Comparison of ENCODE assay signal across 15 mouse cellular contexts in the genomic region with DNA sequence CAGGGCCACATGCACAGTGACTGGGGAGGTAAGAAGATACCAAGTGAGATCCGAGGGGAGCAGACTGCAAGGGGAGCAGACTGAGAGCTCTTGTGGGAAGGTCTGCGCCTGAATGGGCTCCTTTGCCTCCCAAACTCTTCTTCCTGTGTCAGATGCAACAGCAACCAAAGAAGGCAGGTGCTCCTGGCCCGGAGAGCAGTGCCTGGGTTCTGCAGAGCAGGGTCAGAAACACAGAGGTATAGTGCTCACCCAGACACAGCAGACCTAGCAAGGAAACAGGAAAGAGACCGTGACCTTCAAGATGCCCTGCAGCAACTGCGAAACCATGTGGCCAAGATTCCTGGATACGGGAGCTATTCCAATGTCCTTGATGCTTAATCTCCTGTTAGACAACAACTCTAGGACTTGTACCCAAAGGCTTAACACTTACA.
DNase-seq lines count a peak whose midpoint lies in the region; ATAC-seq and TF ChIP-seq lines count a peak whose summit lies in the region.
"Had no signal": no experiment of that assay in that cellular context is flagged by ENCODE, and none has a peak within 500 bp of the region (broad histone marks: within the 10 kb centered on the region; RNA-seq: fewer than 3 reads in every experiment).

No protein-coding gene starts in this region.

- WGBS in heart, embryonic 16.5 days, result 38% methylated on average over 6 of the region's 6 CpGs
- 49% methylated on average over 6 of the region's 6 CpGs for WGBS in kidney, postnatal 0 days
- 87% methylated on average over 6 of the region's 6 CpGs for WGBS in forebrain, embryonic 12.5 days

- peaks cover 25% of the 10 kb centered on the region for H3K4me1 ChIP-seq in brown adipose tissue, adult 24 weeks (ENCODE audit: control insufficient read depth, insufficient read depth, insufficient read length, low read length)
- H3K4me1 ChIP-seq in heart, embryonic 16.5 days (ENCODE audit: control insufficient read depth, insufficient read depth, low read length), result peaks cover 76% of the 10 kb centered on the region
- peaks cover 35% of the 10 kb centered on the region for H3K4me1 ChIP-seq in kidney, postnatal 0 days (replicated peaks; ENCODE audit: insufficient read depth, low read length)
- H3K4me1 ChIP-seq in forebrain, embryonic 12.5 days, result peaks cover 28% of the 10 kb centered on the region

- H3K27me3 ChIP-seq in heart, embryonic 16.5 days (ENCODE audit: control insufficient read depth, insufficient read depth, low read length), result no peaks in the 10 kb centered on the region
- no peaks in the 10 kb centered on the region for H3K27me3 ChIP-seq in kidney, postnatal 0 days (ENCODE audit: insufficient read depth, low read length)
- no peaks in the 10 kb centered on the region for H3K27me3 ChIP-seq in forebrain, embryonic 12.5 days
- H3K27me3 ChIP-seq: limb, embryonic 13.5 days had no signal

- TF ChIP-seq CTCF in gastrocnemius, adult 2 months (IDR thresholded peaks at IDR 0.05), result no peak
- no peak for TF ChIP-seq CTCF in kidney, postnatal 0 days (IDR thresholded peaks at IDR 0.05; ENCODE audit: low read depth)

- H3K9ac ChIP-seq in heart, embryonic 16.5 days (ENCODE audit: low read length), result peak overlapping the region; percentile 65
- no peak overlapping the region for H3K9ac ChIP-seq in kidney, postnatal 0 days (ENCODE audit: low read depth, low read length)
- H3K9ac ChIP-seq in forebrain, embryonic 12.5 days, result no peak overlapping the region
- H3K9ac ChIP-seq: limb, embryonic 13.5 days had no signal

- H3K4me2 ChIP-seq in heart, embryonic 16.5 days (ENCODE audit: low read depth, low read length), result peak overlapping the region; percentile 46
- H3K4me2 ChIP-seq in kidney, postnatal 0 days (ENCODE audit: low read length), result no peak overlapping the region
- H3K4me2 ChIP-seq in forebrain, embryonic 12.5 days, result no peak overlapping the region
- H3K4me2 ChIP-seq: limb, embryonic 13.5 days had no signal

- H3K9me3 ChIP-seq in heart, embryonic 16.5 days (replicated peaks; ENCODE audit: control insufficient read depth, low read length), result no peaks in the 10 kb centered on the region
- H3K9me3 ChIP-seq in kidney, postnatal 0 days (replicated peaks; ENCODE audit: low read length), result no peaks in the 10 kb centered on the region
- no peaks in the 10 kb centered on the region for H3K9me3 ChIP-seq in forebrain, embryonic 12.5 days
- H3K9me3 ChIP-seq: limb, embryonic 13.5 days had no signal

- no peak overlapping the region for H3K4me3 ChIP-seq in gastrocnemius, adult 2 months
- 0 out of 2 replicates have a peak overlapping the region, but pooled peaks have one; percentile 12 for H3K4me3 ChIP-seq in brown adipose tissue, adult 24 weeks (ENCODE audit: insufficient read depth, low read depth, low read length)
- peak overlapping the region; percentile 22 for H3K4me3 ChIP-seq in heart, embryonic 16.5 days (ENCODE audit: low read length)
- H3K4me3 ChIP-seq in kidney, postnatal 0 days (replicated peaks; ENCODE audit: low read depth, low read length), result no peak overlapping the region
- H3K4me3 ChIP-seq in forebrain, embryonic 12.5 days (replicated peaks), result no peak overlapping the region
- H3K4me3 ChIP-seq: erythroblast, embryonic 14.5 days; limb, embryonic 13.5 days had no signal

- no peak for DNase-seq in gastrocnemius, adult 2 months
- DNase-seq in gastrocnemius, postnatal 14 days, result no peak
- no peak for DNase-seq in kidney, postnatal 0 days (ENCODE audit: low spot score)
- DNase-seq in left cerebral cortex, adult 18-20 months (ENCODE audit: low spot score in 2 of 2), result no peak
- DNase-seq: B cell, adult 2 months; midbrain, embryonic 14.5 days; retina, postnatal 1 day had no signal

- intact Hi-C loops in gastrocnemius, adult 2 months (cut with DNase I), result loop anchor here (5.0 kb wide), 1 partner anchor 95 kb away; the partner anchor contains the start of gene Stk39
- intact Hi-C loops in gastrocnemius, postnatal 14 days (cut with DNase I; ENCODE audit: low total_unique reads), result no loop called here

- H3K27ac ChIP-seq in gastrocnemius, adult 2 months, result peak overlapping the region; percentile 70
- H3K27ac ChIP-seq in brown adipose tissue, adult 24 weeks (replicated peaks; ENCODE audit: low read depth, low read length), result peak overlapping the region; percentile 77
- peak overlapping the region; percentile 96 for H3K27ac ChIP-seq in heart, embryonic 16.5 days (ENCODE audit: low read length)
- peak overlapping the region; percentile 60 for H3K27ac ChIP-seq in kidney, postnatal 0 days
- no peak overlapping the region for H3K27ac ChIP-seq in forebrain, embryonic 12.5 days
- H3K27ac ChIP-seq: limb, embryonic 13.5 days; stomach, postnatal 0 days had no signal

- H3K36me3 ChIP-seq in heart, embryonic 16.5 days (ENCODE audit: control insufficient read depth, insufficient read depth), result no peaks in the 10 kb centered on the region
- H3K36me3 ChIP-seq in kidney, postnatal 0 days (ENCODE audit: insufficient read depth, low read length), result no peaks in the 10 kb centered on the region
- no peaks in the 10 kb centered on the region for H3K36me3 ChIP-seq in forebrain, embryonic 12.5 days (replicated peaks)

- no peak for ATAC-seq in heart, embryonic 16.5 days (replicated peaks; ENCODE audit: extremely low read depth, insufficient read depth, low FRiP score)
- no peak for ATAC-seq in kidney, postnatal 0 days (replicated peaks; ENCODE audit: low FRiP score, low read depth)
- ATAC-seq in forebrain, embryonic 12.5 days (ENCODE audit: low FRiP score), result no peak
- no peak for ATAC-seq in erythroid progenitor cell, adult 5-6 weeks (replicated peaks; ENCODE audit: low FRiP score, poor library complexity, severe bottlenecking)
- ATAC-seq: hindbrain, embryonic 16.5 days had no signal

Comparison
In these comparisons a context has a peak if more than half of its experiments do, and no peak if none do; other contexts are left out.
1. H3K4me3 ChIP-seq: peak in brown adipose tissue, adult 24 weeks (single experiment) and heart, embryonic 16.5 days (single experiment); none in gastrocnemius, adult 2 months (single experiment), kidney, postnatal 0 days (single experiment) and forebrain, embryonic 12.5 days (single experiment).